9 mouse cellular contexts compared by ENCODE assay signal in genomic region chr10:84059646-84060491, GRCm38 (mm10).
DNase-seq lines count a peak whose midpoint lies in the region; ATAC-seq and TF ChIP-seq lines count a peak whose summit lies in the region.
"Had no signal": no experiment of that assay in that cellular context is flagged by ENCODE, and none has a peak within 500 bp of the region (broad histone marks: within the 10 kb centered on the region; RNA-seq: fewer than 3 reads in every experiment).

No protein-coding gene starts in this region.

- WGBS in forebrain, embryonic 15.5 days: 24% methylated on average over 9 of the region's 9 CpGs
- WGBS in midbrain, embryonic 12.5 days: 48% methylated on average over 9 of the region's 9 CpGs

- H3K36me3 ChIP-seq in forebrain, embryonic 15.5 days: no peaks in the 10 kb centered on the region
- H3K36me3 ChIP-seq in midbrain, embryonic 12.5 days: no peaks in the 10 kb centered on the region

- H3K4me1 ChIP-seq in forebrain, embryonic 15.5 days: peaks cover 19% of the 10 kb centered on the region
- peaks cover 23% of the 10 kb centered on the region for H3K4me1 ChIP-seq in midbrain, embryonic 12.5 days

- no peak overlapping the region for H3K4me2 ChIP-seq in forebrain, embryonic 15.5 days (replicated peaks)
- peak overlapping the region; percentile 32 for H3K4me2 ChIP-seq in midbrain, embryonic 12.5 days (replicated peaks)

- H3K4me3 ChIP-seq in layer of hippocampus, adult 2 months: no peak overlapping the region
- H3K4me3 ChIP-seq in forebrain, embryonic 15.5 days: no peak overlapping the region
- no peak overlapping the region for H3K4me3 ChIP-seq in midbrain, embryonic 12.5 days

- peak; percentile 65 for ATAC-seq in forebrain, embryonic 15.5 days (replicated peaks)
- ATAC-seq in midbrain, embryonic 12.5 days (ENCODE audit: low FRiP score, low read depth): peak; percentile 68; the same call in 1 of the 2 replicates
- ATAC-seq: CD4-positive, CD25-positive, alpha-beta regulatory T cell, adult 4 months had no signal

- no peak for TF ChIP-seq CTCF in layer of hippocampus, adult 2 months (conservative IDR thresholded peaks at IDR 0.05)

- peak overlapping the region; percentile 59; the same call in 1 of the 2 replicates for H3K27ac ChIP-seq in layer of hippocampus, adult 2 months
- peak overlapping the region; percentile 82 for H3K27ac ChIP-seq in forebrain, embryonic 15.5 days (replicated peaks)
- H3K27ac ChIP-seq in midbrain, embryonic 12.5 days (replicated peaks): peak overlapping the region; percentile 63

- no peak for DNase-seq in layer of hippocampus, adult 2 months (ENCODE audit: low spot score in 2 of 2)
- no peak for DNase-seq in layer of hippocampus, adult 18-20 months (ENCODE audit: low spot score in 2 of 2)
- DNase-seq in cerebellum, adult 9-11 months: peak; percentile 71
- no peak for DNase-seq in adrenal gland, adult 18-20 months (ENCODE audit: low spot score in 2 of 2)
- no peak for DNase-seq in testis, postnatal 14 days (ENCODE audit: low spot score)
- no peak for DNase-seq in kidney, adult 8-10 months

- no peaks in the 10 kb centered on the region for H3K27me3 ChIP-seq in forebrain, embryonic 15.5 days
- no peaks in the 10 kb centered on the region for H3K27me3 ChIP-seq in midbrain, embryonic 12.5 days

- H3K9ac ChIP-seq in forebrain, embryonic 15.5 days (replicated peaks): no peak overlapping the region
- no peak overlapping the region for H3K9ac ChIP-seq in midbrain, embryonic 12.5 days (replicated peaks)

- H3K9me3 ChIP-seq in forebrain, embryonic 15.5 days: no peaks in the 10 kb centered on the region
- no peaks in the 10 kb centered on the region for H3K9me3 ChIP-seq in midbrain, embryonic 12.5 days
